Mouse (Mus musculus) stomach, postnatal 0 days (tissue): ENCODE measurements at regions not wholly inside any gene's neighbourhood (a gene's known extent, or its start where the extent isn't known, plus 50 kb on each side); places are given as distances from the start of the nearest gene placed in this dataset.

Experiments used
- CTCF ChIP-seq: IDR thresholded peaks from 2 replicates; pipeline ENCODE4 v1.5.1; 2016; ENCODE audit warnings: antibody characterized with exemption, low read depth, mild to moderate bottlenecking, moderate library complexity
- EP300 ChIP-seq: optimal IDR thresholded peaks from 2 replicates; pipeline ENCODE3; 2016; ENCODE audit warnings: antibody characterized with exemption

- TF ChIP-seq CTCF (no peak), EP300 (no peak)
Observed at GRCm38 (mm10) chr10:66825737-66826136, 270.2 kb upstream of the Jmjd1c start.
